Mouse (Mus musculus) heart, adult 9 months (tissue): Measurements from ENCODE around the gene Mta1.

Experiments
- DNase-seq, 2 experiments: peaks; one replicate each; pipeline ENCODE4 v3.0.0; 2022; ENCODE audit warnings: low spot score in 2 of 2

Gene Mta1

DNA sequence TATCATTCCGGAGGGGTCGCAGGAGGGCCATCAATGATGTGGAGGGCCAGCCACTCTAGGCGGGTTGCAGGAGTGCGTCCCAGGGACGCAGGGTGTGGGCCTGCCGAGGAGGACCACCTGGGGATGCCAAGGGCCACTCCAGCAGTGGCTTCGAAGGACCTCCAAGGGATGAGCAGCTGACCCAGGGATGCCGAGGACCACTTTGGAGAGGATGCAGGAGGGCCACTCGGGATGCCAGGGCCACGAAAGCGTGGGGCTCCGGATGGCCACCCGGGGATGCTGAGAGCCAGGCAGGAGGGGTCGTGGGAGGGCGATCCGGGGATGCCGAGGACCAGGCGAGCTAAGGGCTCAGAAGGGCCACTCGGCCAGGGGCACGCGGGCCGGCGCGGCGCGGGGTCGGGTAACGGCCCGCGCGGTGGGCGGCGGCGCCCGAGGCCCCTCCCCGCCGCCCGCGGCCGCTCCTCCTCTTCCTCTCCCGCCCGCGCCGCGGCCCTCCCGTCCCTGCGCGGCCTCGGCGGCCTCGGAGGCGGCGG, at the start of gene Mta1:
TSS of gene Mta1 (plus strand) at position 530 of the 533 bp plus-strand sequence.
- DNase-seq = peak; percentile 35 to 61

DNA sequence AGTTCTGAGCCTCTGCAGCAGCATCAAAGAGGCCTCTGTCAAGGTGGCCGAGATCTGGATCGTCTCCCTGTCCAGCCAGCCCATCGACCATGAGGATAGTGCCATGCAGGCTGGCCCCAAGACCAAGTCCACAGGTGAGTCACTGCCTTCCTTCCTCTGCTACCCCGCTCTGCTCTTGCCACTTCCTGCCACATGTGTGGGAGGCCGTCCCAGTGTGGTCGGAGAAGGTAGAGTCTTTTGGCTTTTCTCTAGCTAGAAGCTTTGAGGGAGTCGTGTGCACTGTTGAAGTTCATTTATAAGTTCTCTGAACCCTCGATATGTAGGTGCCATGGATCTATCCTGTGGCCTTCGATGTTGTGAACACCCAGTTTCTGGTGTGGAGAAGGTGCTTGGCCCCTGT, 48.2 kb upstream of the Mta1 start:
- DNase-seq = no peak

DNA sequence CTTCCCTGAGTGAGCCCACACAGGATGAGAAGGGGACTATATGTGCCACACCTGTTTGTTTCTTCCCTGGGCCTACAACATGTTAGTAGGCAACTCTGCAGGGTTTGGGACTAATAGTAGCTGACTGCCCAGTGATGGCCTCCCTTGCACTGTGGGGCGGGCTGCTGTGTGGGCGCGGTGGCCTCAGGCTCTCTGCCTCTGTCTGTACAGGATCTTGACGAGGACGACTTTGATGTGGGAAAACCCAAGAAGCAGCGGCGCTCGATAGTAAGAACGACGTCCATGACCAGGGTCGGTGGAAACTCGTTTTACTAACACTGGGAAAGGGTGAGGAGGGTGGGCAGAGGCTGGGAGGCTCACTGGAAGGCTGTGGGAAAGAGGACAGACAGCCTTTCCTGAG, 47.4 kb upstream of the Mta1 start:
- DNase-seq = no peak

DNA sequence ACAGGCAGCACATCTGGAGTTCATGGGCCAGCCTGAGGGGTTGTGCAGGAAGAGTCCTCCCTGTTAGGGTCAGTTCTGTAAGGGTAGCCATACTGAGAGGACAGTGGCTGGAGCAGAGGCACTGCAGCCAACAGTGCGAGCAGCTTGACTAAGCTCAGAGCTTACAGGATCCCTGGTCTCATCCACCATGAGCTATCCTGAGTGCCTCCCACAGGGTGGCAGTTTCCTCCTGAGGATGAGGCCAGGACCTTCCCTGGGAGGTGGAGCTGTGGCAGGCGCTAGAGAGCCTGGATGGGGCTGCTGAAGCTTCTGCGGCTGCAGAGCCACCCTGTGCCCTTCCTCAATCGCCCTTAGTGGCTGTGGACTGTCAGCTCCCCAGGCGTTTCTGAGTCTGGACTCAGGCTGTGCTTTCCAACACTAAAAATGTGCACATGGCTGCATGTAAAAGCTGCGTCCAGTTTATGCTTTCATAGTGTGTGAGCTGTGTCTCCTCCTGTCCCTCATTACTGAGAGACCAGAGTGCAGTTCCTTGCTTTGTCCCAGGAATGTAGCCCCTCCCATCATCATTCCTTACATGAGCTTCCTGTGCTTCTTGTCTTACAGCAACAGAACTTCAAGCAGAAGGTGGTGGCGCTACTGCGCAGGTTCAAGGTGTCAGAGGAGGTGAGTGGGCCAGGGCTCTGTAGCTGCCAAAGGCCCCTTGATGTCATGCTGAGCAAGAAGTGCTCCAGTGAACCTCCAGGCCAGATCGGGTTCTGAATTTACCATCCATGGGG, 46.3 kb upstream of the Mta1 start:
- no peak for DNase-seq

DNA sequence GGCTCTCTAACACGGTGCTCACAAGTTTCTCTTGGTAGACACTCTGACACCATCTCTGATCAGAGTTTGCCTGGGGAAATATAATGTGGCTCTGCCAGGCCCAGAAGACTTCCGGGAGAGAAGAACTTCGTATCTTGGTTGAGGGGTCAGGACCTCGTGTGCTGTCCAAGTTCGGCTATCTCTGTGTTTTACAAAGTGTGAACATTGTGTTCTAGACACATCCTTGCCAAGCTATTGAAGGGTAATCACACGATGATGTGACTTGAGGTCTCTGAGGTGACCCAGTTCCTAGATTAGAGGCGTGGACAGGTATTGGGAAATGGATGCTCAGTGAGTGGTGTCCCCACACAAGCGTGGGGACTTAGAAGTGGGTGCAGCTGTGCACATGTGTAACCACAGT, 42.0 kb upstream of the Mta1 start:
- peak in 1 of 2 experiments; percentile 29 for DNase-seq

DNA sequence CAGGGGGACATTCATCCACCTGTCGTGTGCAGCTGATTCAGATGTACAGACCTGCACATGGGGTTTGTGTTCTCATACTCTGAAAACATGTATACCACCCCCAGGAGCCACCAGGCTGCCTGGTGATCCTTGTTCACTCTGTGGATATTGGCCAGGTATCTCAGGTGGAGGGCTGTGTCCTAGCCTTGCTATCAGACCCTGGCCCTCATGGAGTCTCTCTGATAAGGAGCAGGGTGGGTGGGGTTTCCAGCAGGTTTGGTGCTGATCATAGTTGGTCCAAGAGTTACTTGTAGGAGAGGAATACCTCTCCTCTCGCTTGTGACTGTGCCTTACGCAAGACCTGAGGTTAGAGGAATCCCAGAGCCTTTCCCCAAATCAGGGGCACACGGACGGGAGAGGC, 37.9 kb upstream of the Mta1 start:
- DNase-seq = no peak

DNA sequence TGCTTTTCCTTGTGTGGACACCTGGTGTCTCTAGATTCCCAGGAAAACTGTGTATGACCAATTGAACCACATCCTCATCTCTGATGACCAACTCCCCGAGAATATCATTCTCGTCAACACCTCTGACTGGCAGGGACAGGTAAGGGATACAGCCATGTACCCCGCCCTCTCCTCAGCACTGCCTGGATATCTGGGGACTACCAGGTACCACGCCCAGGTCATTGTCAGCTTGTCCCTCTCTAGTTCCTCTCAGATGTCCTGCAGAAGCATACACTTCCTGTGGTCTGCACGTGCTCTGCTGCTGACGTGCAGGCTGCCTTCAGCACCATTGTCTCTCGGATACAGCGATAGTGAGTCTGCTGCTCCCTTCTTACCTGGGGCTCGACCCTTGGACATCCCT, 36.5 kb upstream of the Mta1 start:
- no peak for DNase-seq

DNA sequence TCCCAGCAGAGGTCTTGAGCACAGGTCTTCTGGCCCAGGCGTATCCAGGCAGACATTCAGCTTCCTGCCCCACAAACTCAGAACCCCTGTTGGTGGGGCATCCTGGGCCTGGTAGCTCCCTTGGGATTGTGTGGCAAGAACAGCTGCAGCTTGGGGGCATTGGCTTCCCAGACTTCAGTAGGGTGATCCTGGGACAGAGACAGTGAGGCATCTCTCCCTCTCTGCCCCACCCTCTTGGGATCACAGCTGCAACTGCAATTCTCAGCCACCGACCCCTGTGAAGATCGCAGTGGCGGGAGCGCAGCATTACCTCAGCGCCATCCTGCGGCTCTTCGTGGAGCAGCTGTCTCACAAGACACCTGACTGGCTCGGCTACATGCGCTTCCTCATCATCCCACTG, 35.9 kb upstream of the Mta1 start:
- DNase-seq = no peak

DNA sequence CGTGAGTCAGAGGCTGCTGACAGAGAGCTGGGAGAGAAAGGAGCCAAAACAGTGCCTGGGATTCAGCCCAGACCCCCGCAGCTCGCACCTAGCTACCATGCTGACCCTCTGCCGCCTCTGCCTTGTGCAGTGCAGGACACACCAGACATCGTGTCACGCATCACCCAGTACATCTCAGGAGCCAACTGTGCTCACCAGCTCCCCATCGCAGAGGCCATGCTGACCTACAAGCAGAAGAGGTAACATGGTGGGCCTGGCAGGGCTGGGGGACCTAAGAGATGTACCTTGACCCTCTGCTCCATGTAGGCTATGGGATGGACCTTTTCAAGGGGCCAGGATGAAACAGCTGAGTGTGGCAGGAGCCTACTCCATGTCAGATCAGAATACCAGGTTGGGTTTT, 34.4 kb upstream of the Mta1 start:
- DNase-seq = no peak

DNA sequence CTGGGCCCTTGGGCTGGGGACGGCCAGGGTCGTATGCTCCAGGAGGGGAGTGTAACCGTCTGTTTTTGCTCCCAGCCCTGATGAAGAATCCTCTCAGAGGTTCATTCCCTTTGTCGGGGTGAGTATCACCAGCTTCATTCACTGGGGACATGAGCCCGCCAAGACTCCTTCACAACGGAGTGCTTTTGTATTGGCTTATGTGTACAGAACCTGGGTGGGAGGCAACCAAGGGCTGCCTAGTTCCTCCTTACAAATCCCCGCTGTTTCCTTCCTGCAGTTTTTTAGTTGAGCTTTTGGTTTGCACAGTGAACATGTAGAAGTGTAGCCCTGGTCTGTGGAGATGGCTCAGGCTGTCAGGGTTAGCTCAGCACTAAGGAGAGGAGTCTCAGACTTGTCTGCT, 30.1 kb upstream of the Mta1 start:
- no peak for DNase-seq

DNA sequence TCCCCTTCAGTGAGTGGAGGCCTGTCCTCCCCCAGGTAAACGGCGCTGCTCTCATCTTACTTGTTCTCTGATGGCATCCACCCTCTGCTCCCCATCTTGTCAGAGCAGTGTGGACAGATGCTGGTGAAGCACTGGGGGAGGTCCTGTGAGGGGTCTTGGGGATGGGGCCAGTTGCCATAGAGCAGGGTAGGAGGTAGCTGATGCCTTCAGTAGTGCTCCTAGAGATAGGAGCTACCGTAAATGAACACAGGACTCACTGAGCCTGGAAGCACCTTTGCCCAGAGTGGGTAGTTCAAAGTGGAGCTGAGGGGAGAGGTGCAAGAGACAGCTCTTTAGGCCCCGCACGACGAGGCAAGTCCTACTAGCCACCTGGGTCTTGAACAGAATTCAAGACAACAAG, 28.7 kb upstream of the Mta1 start:
- no peak for DNase-seq

DNA sequence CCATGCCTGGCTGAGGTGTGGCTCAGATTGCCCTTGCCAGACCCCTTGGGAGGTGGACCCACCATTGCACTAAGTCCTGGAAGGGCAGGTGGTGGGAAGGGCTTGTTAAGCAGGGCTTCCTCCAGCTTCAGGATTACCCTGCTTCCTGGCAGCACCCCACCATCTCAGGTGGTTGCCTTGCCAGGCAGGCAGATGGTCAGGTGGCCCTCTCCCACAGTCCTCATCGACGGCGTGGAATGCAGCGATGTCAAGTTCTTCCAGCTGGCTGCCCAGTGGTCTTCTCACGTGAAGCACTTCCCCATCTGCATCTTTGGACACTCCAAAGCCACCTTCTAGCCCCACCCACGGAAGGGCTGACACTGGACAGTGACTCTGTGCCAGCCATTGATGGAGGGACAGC, 26.8 kb upstream of the Mta1 start:
- no peak for DNase-seq

DNA sequence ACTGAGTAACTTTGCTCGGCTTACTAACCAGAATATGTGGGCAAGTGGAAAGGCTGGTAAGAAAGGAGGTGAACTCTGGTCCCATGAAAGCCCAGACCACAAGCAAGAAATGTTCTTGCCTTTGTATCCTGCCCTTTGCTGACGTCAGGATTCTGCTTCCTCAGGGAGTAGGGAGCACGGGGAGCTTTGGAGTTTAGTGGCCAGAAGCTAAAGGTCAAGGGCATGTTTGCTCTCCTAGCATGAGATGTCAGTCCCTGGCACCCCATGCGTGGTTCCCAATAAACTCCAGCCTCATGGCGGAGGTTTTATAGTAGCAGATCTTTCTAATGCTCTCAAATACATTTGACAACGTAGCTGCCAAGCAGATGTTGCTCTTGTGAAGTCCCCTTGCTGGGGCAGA, 26.3 kb upstream of the Mta1 start:
- no peak for DNase-seq

DNA sequence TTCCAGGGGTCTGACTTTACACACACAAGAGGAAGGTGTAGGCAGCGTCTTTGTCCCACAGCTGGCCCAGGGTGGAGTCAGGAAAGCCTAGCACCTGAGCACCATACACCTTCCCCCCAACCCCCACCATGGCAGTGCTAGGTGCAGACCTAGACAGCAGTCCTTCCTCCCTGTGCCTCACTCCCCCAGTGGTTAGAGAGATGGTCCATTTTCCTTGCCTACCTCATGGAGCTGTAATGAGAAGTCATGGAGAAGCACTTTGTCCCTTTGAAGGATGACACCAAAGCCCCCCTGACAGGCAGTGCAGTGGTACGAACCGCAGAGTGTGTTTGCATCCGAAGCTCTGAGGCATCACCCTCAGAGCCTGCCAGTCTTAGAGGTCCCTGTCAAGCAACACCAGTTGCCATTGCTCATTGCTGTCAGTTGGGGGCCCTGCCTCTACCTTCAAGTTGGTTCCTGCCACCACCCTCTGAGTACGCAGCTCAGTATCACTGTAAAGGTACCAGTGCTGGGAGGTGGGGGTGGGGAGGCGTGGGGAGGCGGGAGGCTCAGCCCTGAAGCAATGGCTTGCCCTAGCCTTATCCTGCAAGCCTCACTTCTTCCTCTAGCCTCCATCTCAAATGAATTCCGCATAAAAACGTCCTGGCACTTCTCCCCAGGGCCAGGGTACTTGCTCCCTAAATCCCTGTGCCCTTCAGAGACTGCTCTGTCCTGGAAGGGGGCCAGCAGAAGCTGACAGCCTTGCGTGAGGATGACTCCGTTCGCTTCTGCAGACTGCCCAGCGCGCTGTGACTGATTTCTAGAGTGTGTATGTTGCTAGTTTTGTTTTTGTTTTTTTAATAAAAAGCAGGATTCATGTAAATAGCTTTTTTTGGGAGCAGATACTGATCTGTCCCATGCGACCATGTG, 24.4 kb upstream of the Mta1 start:
- DNase-seq = no peak

DNA sequence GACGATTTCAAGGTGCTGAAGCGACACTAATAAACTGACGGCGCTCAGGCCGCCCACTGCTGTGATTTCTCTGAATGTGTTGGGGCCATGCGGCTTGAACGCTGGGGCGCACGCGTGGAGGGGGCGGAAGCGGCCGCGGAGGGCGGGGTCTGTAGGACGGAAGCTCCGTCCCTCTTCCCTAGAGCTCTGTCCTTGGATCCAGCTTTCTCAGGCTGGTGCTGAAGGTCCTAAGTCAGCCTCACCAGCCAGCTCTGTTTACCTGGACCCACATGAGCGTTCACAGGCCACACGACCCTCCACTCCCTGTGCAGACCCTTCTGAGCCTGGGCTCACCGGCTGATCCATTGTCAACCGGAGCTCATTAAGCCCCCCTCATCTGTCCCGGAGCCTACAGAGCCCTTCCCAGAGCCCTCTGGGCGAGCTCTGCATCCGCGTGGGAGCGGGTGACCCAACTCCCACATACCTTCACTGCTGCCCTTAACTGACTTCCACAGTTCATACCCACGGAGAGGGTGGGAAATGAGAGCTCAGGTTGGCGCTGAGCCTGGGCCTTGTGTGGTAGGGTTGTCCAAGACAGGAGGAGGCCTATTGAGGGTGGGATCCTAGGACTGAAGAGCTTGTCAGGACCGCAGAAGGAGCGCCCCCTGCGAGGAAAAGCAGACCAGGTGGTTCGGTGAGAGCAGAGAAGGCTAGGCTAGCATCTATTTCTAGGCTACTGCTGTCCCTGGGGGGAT, 23.6 kb upstream of the Mta1 start, which contains the start of gene Tex22:
TSS of gene Tex22 (plus strand) at position 174 of the 734 bp plus-strand sequence.
- peak; percentile 86 to 88 for DNase-seq

DNA sequence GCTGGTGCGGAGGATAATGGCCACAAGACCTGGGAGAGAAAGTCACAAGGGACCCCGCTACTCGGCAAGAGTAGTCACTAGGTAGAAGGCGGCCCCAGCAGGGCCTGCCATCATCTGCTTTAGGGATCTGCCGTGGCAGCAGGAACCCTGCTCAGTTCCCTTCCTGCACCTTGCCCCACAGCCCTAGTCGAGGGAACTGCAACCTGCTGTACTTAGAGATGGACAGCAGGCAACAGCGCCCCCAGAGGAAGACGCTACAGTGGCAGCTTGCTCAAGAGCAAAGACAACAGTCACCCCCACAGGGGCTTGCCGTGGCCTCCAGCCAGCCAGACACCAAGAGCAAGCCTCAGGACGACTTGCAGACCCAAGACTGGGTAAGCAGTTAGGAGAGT, 23.0 kb upstream of the Mta1 start:
- DNase-seq = peak; percentile 81 to 82

DNA sequence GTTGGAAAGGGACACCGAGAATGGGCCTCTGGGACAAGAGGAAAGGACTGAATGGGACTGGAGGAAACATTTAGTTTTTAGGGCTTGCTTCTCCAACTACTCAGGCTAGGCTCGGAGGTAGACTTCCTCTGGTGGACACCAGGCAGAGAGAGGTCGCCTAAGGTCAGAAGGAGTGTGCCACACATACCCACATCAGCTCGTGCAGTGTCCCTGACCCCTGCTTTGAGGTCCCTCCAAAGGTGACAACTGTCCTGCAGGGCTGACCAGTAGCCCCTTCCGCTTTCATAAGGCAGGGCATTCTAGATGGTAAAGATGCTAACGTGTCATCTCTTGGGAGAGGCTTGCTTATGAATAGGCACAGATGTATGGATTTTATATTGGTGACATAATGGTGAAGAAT, 22.6 kb upstream of the Mta1 start:
- no peak for DNase-seq

DNA sequence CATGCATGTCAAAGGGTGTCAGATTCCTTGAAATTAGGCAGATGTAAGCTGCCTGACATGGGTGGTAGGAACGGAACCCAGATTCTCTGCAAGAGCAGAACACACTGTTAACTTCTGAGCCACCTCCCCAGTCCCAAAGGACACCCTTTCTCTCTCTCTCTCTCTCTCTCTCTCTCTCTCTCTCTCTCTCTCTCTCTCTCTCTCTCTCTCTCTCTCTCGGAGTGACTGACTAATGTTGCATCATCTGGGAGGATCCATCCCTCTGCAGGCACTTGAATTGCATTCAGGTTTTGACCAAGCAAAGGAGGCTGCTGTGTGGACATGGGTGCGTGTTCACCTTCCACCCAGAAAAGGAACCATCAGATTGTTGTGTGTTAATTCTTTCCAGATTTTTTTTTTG, 10.8 kb upstream of the Mta1 start:
- no peak for DNase-seq

DNA sequence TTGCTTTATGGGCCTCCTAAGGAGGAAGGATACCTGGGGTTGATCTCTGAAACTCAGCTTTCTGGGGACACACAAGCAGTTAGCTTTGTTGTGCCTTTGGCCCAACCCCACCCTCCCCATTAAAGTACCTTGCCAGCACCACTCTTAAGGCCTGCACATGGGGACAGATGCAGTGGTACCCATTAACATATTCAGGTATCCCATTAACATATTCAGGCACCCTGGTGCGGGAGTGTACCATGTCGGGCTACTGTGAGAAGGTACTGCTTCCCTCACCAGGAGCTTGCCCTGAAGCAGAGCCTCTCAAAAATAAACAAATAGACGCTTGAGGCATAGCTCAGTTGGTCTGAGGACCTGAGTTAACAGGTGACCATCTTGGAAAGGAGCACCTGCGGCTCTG, 10.1 kb upstream of the Mta1 start:
- no peak for DNase-seq

DNA sequence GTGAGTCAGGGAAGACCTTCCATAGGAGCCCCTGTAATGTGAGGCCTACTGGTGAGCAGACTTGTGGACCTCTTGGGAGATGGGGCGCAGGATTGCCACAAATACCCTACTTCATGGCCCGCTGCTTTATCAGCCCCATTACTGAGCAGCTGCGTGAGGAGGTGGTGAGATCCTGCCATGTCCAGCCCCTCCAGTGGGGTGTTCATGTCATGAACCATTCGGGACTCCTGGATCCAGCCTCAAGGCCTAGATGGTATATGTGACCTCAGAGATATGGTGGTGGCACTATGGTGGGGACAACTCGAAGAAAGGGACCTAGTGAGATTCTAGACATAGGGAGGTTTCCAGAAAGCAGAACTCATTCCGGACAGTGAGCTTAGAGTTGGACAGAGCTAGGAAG, 9.0 kb upstream of the Mta1 start:
- no peak for DNase-seq

DNA sequence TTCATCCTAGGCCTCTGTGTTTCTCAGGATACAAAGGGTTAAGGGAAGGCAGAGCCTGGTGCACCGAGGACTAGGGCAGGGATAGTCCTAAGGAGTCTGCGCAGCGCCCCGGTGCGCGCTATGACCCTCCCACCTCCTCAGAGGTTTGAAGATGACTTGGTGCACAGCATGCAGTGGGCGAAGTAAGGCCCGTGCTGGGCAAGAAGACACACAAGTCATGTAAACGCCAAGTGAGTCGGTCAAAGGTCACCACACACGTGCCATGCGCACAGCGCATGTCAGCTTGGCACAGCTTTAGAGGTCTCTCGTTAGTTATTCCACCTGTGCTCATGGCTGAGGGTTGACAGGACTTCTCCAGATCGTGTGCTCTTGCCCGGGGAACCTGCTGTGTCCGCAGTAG, 8.0 kb upstream of the Mta1 start:
- DNase-seq = no peak

DNA sequence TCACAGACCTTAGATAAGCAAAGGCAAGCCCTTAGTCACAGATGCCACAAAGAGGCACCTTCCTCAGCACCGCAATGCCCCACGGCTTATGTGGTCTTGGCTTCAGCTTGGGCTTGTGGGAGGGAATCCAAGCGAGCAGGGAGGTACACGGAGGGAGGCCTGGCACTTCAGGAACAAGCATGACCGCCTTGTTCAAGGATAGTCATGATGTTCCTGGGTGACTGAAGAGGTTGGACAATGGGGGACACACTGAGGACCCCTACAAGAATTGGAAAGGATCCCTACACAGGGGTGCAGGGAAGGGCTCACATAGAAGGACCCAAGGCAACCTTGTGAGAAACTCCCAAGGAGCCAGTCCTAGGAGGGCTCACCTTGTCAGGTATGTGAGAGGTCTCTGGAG, 1.0 kb upstream of the Mta1 start:
- DNase-seq = no peak
